ENCODE assay signal across 16 mouse cellular contexts in the genomic region with DNA sequence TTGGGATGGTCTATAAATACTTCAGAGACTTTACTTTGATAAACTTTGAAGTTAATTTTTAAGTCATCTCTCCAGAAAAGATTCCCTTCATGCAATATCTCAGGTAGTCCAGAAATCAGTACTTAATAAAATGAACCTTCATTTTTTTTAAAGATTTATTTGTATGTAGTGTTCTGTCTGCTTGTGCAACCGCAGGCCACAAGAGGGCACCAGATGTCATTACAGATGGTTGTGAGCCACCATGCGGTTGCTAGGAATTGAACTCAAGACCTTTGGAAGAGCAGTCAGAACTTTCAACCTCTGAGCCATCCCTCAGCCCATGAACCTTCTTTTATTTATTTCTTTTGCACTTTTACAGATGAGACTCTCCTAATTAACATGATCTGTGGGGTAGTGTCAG. TPM values are rescaled to one million over a fixed set of nuclear protein-coding genes. Genes with fewer than 3 reads are reported as not detected.
DNase-seq lines count a peak whose midpoint lies in the region; ATAC-seq and TF ChIP-seq lines count a peak whose summit lies in the region.
"Had no signal": no experiment of that assay in that cellular context is flagged by ENCODE, and none has a peak within 500 bp of the region (broad histone marks: within the 10 kb centered on the region; RNA-seq: fewer than 3 reads in every experiment).

No protein-coding gene starts in this region.

- 59% methylated on average over 2 of the region's 2 CpGs for WGBS in forebrain, postnatal 0 days
- 68% methylated on average over 2 of the region's 2 CpGs for WGBS in forebrain, embryonic 10.5 days
- 51% methylated on average over 2 of the region's 2 CpGs for WGBS in hindbrain, embryonic 16.5 days

- 0 out of 2 replicates have a peak, but pooled peaks cover 3% of the 10 kb centered on the region for H3K36me3 ChIP-seq in forebrain, postnatal 0 days (ENCODE audit: insufficient read depth)
- peaks cover 16% of the 10 kb centered on the region for H3K36me3 ChIP-seq in forebrain, embryonic 10.5 days (replicated peaks)
- peaks cover 2% of the 10 kb centered on the region; the same call in 1 of the 2 replicates for H3K36me3 ChIP-seq in hindbrain, embryonic 16.5 days (ENCODE audit: control insufficient read depth, insufficient read depth, low read length)
- H3K36me3 ChIP-seq: heart, embryonic 15.5 days had no signal

- intact Hi-C loops in heart, postnatal 36 days (cut with DNase I) = no loop called here

- no peak overlapping the region for H3K9ac ChIP-seq in forebrain, postnatal 0 days
- H3K9ac ChIP-seq in hindbrain, embryonic 16.5 days (ENCODE audit: low read depth, low read length) = no peak overlapping the region
- H3K9ac ChIP-seq: heart, embryonic 15.5 days; limb, embryonic 13.5 days; neural tube, embryonic 15.5 days had no signal

- no peak for DNase-seq in forebrain, postnatal 0 days
- no peak for DNase-seq in forebrain, embryonic 10.5 days (ENCODE audit: extremely low spot score, low spot score)
- DNase-seq in lung, postnatal 10 days = peak; percentile 1
- DNase-seq in lung, postnatal 14 days = no peak
- DNase-seq in MEL-GATA-1-ER (ENCODE audit: extremely low read depth, low read depth) = peak; percentile 6
- peak; percentile 15 for DNase-seq in naive thymus-derived CD4-positive, alpha-beta T cell, adult 2 months (ENCODE audit: low read depth)
- no peak for DNase-seq in heart, postnatal 36 days
- DNase-seq: gastrocnemius, postnatal 14 days; right cerebral cortex, postnatal 25 days had no signal

- no peaks in the 10 kb centered on the region for H3K4me1 ChIP-seq in forebrain, postnatal 0 days (ENCODE audit: insufficient read depth)
- H3K4me1 ChIP-seq in forebrain, embryonic 10.5 days = no peaks in the 10 kb centered on the region
- H3K4me1 ChIP-seq in hindbrain, embryonic 16.5 days (ENCODE audit: control insufficient read depth, insufficient read depth, low read depth, low read length) = no peaks in the 10 kb centered on the region
- H3K4me1 ChIP-seq: heart, embryonic 15.5 days; limb, embryonic 13.5 days; neural tube, embryonic 15.5 days had no signal

- H3K4me2 ChIP-seq in forebrain, postnatal 0 days (ENCODE audit: low read depth) = no peak overlapping the region
- H3K4me2 ChIP-seq in hindbrain, embryonic 16.5 days (ENCODE audit: low read length) = no peak overlapping the region
- H3K4me2 ChIP-seq: heart, embryonic 15.5 days; limb, embryonic 13.5 days; midbrain, embryonic 11.5 days; neural tube, embryonic 15.5 days had no signal

- H3K9me3 ChIP-seq in forebrain, postnatal 0 days (ENCODE audit: low read length) = no peaks in the 10 kb centered on the region
- H3K9me3 ChIP-seq in forebrain, embryonic 10.5 days = no peaks in the 10 kb centered on the region
- no peaks in the 10 kb centered on the region for H3K9me3 ChIP-seq in hindbrain, embryonic 16.5 days (ENCODE audit: control insufficient read depth, low read length)
- H3K9me3 ChIP-seq: heart, embryonic 15.5 days; limb, embryonic 13.5 days; neural tube, embryonic 15.5 days had no signal

- H3K27me3 ChIP-seq in forebrain, postnatal 0 days (ENCODE audit: insufficient read depth, low read length) = no peaks in the 10 kb centered on the region
- no peaks in the 10 kb centered on the region for H3K27me3 ChIP-seq in forebrain, embryonic 10.5 days (ENCODE audit: poor library complexity, severe bottlenecking)
- H3K27me3 ChIP-seq in hindbrain, embryonic 16.5 days (replicated peaks; ENCODE audit: control insufficient read depth, insufficient read depth, low read length) = no peaks in the 10 kb centered on the region
- H3K27me3 ChIP-seq: heart, embryonic 15.5 days; limb, embryonic 13.5 days; neural tube, embryonic 15.5 days had no signal

- TF ChIP-seq CTCF in forebrain, postnatal 0 days (IDR thresholded peaks at IDR 0.05; ENCODE audit: low read depth) = 0 out of 2 replicates have a peak, but pooled peaks have one; percentile 12

- H3K4me3 ChIP-seq in forebrain, postnatal 0 days (ENCODE audit: low read depth, low read length) = no peak overlapping the region
- H3K4me3 ChIP-seq in forebrain, embryonic 10.5 days = no peak overlapping the region
- no peak overlapping the region for H3K4me3 ChIP-seq in hindbrain, embryonic 16.5 days (ENCODE audit: low read length)
- H3K4me3 ChIP-seq: heart, embryonic 15.5 days; limb, embryonic 13.5 days; neural tube, embryonic 15.5 days had no signal

- ATAC-seq in forebrain, postnatal 0 days = no peak
- ATAC-seq in hindbrain, embryonic 16.5 days = no peak

- H3K27ac ChIP-seq in forebrain, postnatal 0 days (ENCODE audit: low read depth, low read length) = no peak overlapping the region
- H3K27ac ChIP-seq in forebrain, embryonic 10.5 days = no peak overlapping the region
- no peak overlapping the region for H3K27ac ChIP-seq in hindbrain, embryonic 16.5 days (ENCODE audit: low read depth, low read length)
- H3K27ac ChIP-seq: heart, embryonic 15.5 days; limb, embryonic 13.5 days; neural tube, embryonic 15.5 days had no signal

RNA-seq across cellular contexts. Expression of a gene that starts 13.8 kb away (rescaled TPM):
- 25.9 and 26.8 TPM in 2 replicates for total RNA-seq in forebrain, postnatal 0 days (2014; rRNA removed)
- 51.9 and 54.2 TPM in 2 replicates for polyA plus RNA-seq in forebrain, postnatal 0 days (2015; fragmentation: Nextera tagmentation; extraction: Ambion mirVana)
- 20.5 and 22.6 TPM in 2 replicates for polyA plus RNA-seq in forebrain, embryonic 10.5 days (2016; fragmentation: Nextera tagmentation; extraction: Ambion mirVana)
- polyA plus RNA-seq in hindbrain, embryonic 16.5 days (2015; fragmentation: Nextera tagmentation; extraction: Ambion mirVana) = 42.8 and 45.5 TPM in 2 replicates
- 1 to 10 TPM; 2.2 to 3.8 TPM for total RNA-seq in heart, postnatal 36 days (2021)

RNA-seq across cellular contexts. Expression of a gene that starts 37.2 kb away (rescaled TPM):
- total RNA-seq in forebrain, postnatal 0 days (2014; rRNA removed) = 0.14 TPM in 1 of 2 replicates, not detected in the other
- polyA plus RNA-seq in forebrain, postnatal 0 days (2015; fragmentation: Nextera tagmentation; extraction: Ambion mirVana) = not detected in 2 replicates
- polyA plus RNA-seq in forebrain, embryonic 10.5 days (2016; fragmentation: Nextera tagmentation; extraction: Ambion mirVana) = not detected in 2 replicates
- not detected in 2 replicates for polyA plus RNA-seq in hindbrain, embryonic 16.5 days (2015; fragmentation: Nextera tagmentation; extraction: Ambion mirVana)
- total RNA-seq in heart, postnatal 36 days (2021) = not detected
- total RNA-seq: common myeloid progenitor, adult 5-6 weeks; gastrocnemius, postnatal 14 days; layer of hippocampus, postnatal 10 days had no signal
- polyA plus RNA-seq: heart, embryonic 15.5 days; limb, embryonic 13.5 days; midbrain, embryonic 11.5 days had no signal

RNA-seq across cellular contexts. Expression of a gene that starts 42.7 kb away (rescaled TPM):
- 23.2 and 26.7 TPM in 2 replicates for total RNA-seq in forebrain, postnatal 0 days (2014; rRNA removed)
- polyA plus RNA-seq in forebrain, postnatal 0 days (2015; fragmentation: Nextera tagmentation; extraction: Ambion mirVana) = 6.6 and 7.6 TPM in 2 replicates
- polyA plus RNA-seq in forebrain, embryonic 10.5 days (2016; fragmentation: Nextera tagmentation; extraction: Ambion mirVana) = 20.4 and 25.2 TPM in 2 replicates
- polyA plus RNA-seq in hindbrain, embryonic 16.5 days (2015; fragmentation: Nextera tagmentation; extraction: Ambion mirVana) = 6.6 and 7.2 TPM in 2 replicates
- total RNA-seq in heart, postnatal 36 days (2021) = 1 to 10 TPM; 5.2 to 7.5 TPM

RNA-seq across cellular contexts. Expression of a gene that starts 57.8 kb away (rescaled TPM):
- total RNA-seq in forebrain, postnatal 0 days (2014; rRNA removed) = 9.7 and 13.1 TPM in 2 replicates
- polyA plus RNA-seq in forebrain, postnatal 0 days (2015; fragmentation: Nextera tagmentation; extraction: Ambion mirVana) = 28.5 and 30.3 TPM in 2 replicates
- 31.2 and 32.3 TPM in 2 replicates for polyA plus RNA-seq in forebrain, embryonic 10.5 days (2016; fragmentation: Nextera tagmentation; extraction: Ambion mirVana)
- polyA plus RNA-seq in hindbrain, embryonic 16.5 days (2015; fragmentation: Nextera tagmentation; extraction: Ambion mirVana) = 16.9 and 17.2 TPM in 2 replicates
- total RNA-seq in heart, postnatal 36 days (2021) = 1 to 10 TPM; 1.5 to 2.6 TPM

Comparison
In these comparisons a context has a peak if more than half of its experiments do, and no peak if none do; other contexts are left out.
1. DNase-seq: peak in lung, postnatal 10 days (single experiment), MEL-GATA-1-ER (single experiment) and naive thymus-derived CD4-positive, alpha-beta T cell, adult 2 months (single experiment); none in forebrain, postnatal 0 days (single experiment), forebrain, embryonic 10.5 days (single experiment), lung, postnatal 14 days (single experiment) and heart, postnatal 36 days (0 of 2).